ENCODE assay signal across 20 mouse cellular contexts in genomic region chr2:120713441-120713840, GRCm38 (mm10).
"Had no signal": no experiment of that assay in that cellular context is flagged by ENCODE, and none has a peak within 500 bp of the region (broad histone marks: within the 10 kb centered on the region; RNA-seq: fewer than 3 reads in every experiment).

No protein-coding gene starts in this region.

- H3K27me3 ChIP-seq: heart, embryonic 12.5 days; hindbrain, embryonic 12.5 days; intestine, embryonic 15.5 days; limb, embryonic 12.5 days; liver, embryonic 13.5 days had no signal

- H3K4me1 ChIP-seq: hindbrain, embryonic 10.5 days; hindbrain, embryonic 12.5 days; intestine, embryonic 15.5 days; limb, embryonic 10.5 days; limb, embryonic 12.5 days had no signal

- H3K9me3 ChIP-seq: heart, embryonic 12.5 days; hindbrain, embryonic 10.5 days; hindbrain, embryonic 12.5 days; intestine, embryonic 15.5 days; limb, embryonic 10.5 days; limb, embryonic 12.5 days; liver, embryonic 13.5 days had no signal

- H3K27ac ChIP-seq: heart, adult 2 months; hindbrain, embryonic 10.5 days; hindbrain, embryonic 12.5 days; hindbrain, embryonic 14.5 days; intestine, embryonic 15.5 days; layer of hippocampus, adult 2 months; left cerebral cortex, adult 2 months; limb, embryonic 10.5 days; limb, embryonic 12.5 days; liver, embryonic 13.5 days had no signal

- DNase-seq: gastrocnemius, postnatal 14 days; gastrocnemius, postnatal 36 days; heart, adult 2 months; heart, postnatal 10 days; heart, postnatal 4 days; kidney, adult 18-20 months; kidney, adult 8-10 months; kidney, postnatal 10 days; kidney, postnatal 4 days; liver; liver, embryonic 13.5 days had no signal

- H3K4me3 ChIP-seq: heart, adult 2 months; heart, embryonic 12.5 days; hindbrain, embryonic 10.5 days; hindbrain, embryonic 12.5 days; intestine, embryonic 15.5 days; layer of hippocampus, adult 2 months; left cerebral cortex, adult 2 months; limb, embryonic 10.5 days; limb, embryonic 12.5 days; liver, embryonic 13.5 days had no signal
